Mouse (Mus musculus) regulatory T cell (primary cell): ENCODE data around the gene Acsl6.
"Not testable (repeated sequence)": the region's sequence is repeated elsewhere in the genome, so short reads cannot be mapped to it uniquely, and the experiment has no call there.

Source experiments
- in situ Hi-C: fragments of 300-600 bp; cut with MboI, MseI; formaldehyde crosslinking; loops from one replicate; pipeline ENCODE4 v1.15.1; 2025; ENCODE audit warnings: high pct_unique_total_duplicates

Acsl6 gene

DNA sequence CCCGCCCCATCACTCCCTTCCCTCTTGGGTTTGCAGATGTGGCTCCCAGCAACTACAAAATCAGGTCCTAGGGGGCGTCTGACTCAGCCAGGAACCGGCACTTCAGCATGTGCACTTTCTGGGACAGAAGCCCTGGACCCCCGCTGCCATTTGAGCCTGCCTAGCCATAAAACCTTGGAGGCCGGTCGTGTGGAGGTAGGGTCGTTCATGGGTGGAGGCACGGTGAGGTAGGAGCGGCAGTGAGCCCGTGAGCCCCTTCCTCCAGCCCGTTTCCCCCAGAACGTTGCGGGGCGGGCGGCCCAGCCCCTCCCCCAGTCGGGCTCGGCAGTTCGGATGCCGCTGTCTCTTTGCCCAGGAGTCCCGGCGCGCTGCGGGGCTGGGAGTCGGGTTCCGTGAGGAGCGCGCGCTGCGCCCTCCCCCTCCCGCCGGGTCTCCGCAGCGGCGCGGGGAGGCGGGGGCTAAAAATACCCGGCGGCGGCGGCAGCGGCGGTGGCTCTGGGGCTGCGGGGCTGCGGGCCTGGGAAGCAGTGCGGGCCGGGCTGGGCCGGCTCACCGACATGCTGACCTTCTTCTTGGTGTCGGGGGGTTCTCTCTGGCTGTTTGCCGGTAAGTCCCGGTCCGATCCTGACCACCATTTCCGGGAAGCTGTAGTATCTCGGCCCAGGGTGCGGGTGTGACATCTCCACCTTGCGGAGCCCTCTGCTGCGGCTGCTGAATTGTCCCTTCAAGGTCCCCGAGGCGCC, at the start of gene Acsl6:
Acsl6 (plus strand) TSS at position 71 of the 743 bp plus-strand sequence.
- in situ Hi-C loops: loop anchor here (10.0 kb wide), 1 partner anchor 171 kb away; no protein-coding TSS in a partner anchor

DNA sequence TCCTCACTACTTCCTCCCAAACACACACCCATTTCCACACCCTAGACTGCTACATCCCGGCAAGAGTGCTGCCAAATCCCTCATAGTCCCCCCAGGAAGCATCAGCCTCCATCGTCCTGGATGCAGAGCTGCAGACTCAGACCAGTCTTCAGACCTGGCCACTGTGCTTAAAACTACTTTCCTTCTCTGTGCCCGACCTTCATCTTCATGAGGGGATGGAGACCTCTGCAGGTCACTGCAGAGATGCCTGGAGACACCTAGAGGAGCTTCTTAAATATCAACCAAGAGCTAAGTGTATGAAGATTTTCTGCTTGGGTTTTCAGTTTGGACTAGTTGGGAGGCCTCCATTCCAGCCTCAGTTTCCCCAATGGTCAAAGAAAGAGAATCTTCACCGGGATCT, 49.5 kb upstream of the Acsl6 start:
- in situ Hi-C loops: loop anchor here (5.0 kb wide), 2 partner anchors 107 to 252 kb away; no protein-coding TSS in a partner anchor

DNA sequence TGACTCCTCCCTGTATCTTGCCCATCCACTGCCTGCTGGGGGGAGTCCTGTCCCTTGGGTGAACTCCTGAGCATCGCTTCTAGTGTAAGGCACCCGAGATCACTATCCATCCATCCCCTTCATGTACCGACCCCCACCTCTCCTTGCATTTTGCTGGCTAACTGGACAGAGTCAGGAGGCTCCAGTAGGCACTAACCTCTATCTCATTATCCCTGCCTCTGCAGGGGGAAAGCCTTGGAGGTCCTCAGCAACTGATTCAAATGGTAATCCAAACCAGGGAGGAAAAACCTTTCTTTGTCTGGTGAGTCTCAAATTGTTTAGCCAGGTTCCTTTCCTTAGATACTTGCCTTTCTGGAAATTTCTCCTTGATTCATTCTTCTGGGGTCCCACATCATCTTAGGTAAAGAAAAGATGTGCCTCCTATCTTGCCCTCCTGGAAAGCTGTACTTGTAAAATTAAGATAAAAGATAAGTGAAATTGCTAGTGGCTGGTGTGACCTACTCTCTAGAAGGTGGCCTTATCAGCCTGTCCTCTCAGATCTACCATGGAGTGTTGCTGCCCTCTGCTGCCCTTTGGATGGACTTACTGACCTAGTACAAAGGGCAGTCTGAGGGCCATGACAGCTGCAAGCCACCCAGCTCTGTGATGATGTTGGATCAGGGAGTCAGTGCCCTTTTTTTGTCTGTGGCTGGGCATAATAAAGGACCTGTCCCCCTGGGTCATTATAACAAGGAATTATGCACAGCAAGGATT, 46.8 kb upstream of the Acsl6 start:
- in situ Hi-C loops: loop anchor here (5.0 kb wide), 1 partner anchor 139 kb away; no protein-coding TSS in a partner anchor

GRCm38 (mm10) chr11:54263405-54264031, 40.1 kb upstream of the Acsl6 start:
- in situ Hi-C loops: no loop called here

- in situ Hi-C loops: no loop called here
Observed at GRCm38 (mm10) chr11:54264542-54264941, 39.1 kb upstream of the Acsl6 start.

- in situ Hi-C loops: no loop called here
Observed at GRCm38 (mm10) chr11:54267177-54267576, 36.4 kb upstream of the Acsl6 start, which contains the start of gene Il3. Gene Il3, minus strand, starts transcription at chr11:54267277.

- in situ Hi-C loops: no loop called here
Observed at GRCm38 (mm10) chr11:54269191-54269896, 34.3 kb upstream of the Acsl6 start.

DNA sequence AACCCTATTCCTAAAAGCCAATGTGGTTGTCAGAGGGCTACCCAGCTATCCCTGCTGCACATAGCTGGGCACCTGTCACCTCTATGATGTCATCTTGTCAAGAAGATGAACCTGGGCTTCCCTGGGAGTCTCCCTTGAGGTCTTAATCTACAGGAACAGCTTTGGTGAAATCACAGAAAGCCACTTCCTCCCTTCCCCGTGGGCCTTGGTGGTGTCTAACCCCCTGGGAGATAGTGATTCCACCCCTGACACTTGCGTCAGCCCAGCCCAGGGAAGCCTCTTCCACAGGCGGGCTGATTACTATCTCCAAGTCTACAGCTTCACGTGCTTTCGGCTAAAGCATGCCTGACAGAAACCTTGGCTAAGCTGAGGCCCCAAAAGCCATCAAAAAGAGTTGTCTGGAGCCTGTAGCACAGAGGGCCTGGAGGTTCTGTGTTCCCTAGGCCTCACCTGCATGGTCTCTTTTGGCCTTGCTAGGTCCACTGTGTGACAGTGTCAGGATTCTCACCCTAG, 32.1 kb upstream of the Acsl6 start:
- in situ Hi-C loops: no loop called here

DNA sequence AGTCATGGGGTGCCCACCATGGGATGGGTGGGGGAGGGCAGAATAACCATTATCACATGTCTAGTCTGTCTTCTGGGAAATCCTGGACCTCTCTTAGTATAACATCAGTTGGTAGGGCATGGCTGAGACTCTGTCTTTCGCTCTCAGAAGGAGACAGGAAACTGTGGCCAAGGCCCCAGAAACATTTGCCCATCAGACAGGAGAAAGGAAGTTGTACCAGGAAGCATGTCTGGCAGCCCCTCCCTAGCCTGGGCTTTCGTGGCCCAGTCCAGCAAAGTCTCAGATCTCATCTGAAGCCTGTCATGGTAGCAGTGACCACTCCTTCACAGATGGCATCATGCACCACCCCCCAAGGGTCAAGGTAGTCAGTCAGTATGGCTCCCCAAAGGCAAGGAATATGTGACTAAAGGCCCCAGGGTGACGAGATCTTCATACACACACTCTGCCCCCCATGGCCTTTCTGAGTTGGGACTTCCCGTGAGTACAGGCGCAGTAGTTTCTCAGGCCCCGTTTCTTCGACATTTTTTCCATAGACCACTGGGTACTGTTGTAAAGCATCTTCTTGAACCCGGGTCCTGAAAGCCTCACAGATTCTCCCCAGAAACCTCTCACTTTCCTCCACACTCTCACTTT, 15.7 kb upstream of the Acsl6 start:
- in situ Hi-C loops: no loop called here

DNA sequence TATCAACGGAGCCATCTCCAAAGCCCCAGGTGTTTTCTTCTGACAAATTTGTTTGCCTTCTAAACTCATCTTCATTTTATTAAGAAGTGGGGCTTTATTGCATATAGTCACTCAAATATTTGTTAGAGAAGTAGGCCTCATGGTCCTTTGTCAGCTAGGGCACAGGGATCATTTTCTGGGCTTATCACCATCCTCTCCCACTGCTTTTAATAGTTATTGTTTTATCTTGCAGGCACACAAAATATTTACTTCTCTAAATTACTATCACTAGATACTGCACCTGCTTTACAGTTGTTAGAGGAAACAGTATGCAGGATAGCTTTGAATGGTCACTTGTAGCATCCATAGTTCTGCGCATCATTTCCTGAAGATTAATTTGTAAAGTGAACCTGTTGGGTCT, 11.4 kb upstream of the Acsl6 start:
- in situ Hi-C loops: no loop called here

DNA sequence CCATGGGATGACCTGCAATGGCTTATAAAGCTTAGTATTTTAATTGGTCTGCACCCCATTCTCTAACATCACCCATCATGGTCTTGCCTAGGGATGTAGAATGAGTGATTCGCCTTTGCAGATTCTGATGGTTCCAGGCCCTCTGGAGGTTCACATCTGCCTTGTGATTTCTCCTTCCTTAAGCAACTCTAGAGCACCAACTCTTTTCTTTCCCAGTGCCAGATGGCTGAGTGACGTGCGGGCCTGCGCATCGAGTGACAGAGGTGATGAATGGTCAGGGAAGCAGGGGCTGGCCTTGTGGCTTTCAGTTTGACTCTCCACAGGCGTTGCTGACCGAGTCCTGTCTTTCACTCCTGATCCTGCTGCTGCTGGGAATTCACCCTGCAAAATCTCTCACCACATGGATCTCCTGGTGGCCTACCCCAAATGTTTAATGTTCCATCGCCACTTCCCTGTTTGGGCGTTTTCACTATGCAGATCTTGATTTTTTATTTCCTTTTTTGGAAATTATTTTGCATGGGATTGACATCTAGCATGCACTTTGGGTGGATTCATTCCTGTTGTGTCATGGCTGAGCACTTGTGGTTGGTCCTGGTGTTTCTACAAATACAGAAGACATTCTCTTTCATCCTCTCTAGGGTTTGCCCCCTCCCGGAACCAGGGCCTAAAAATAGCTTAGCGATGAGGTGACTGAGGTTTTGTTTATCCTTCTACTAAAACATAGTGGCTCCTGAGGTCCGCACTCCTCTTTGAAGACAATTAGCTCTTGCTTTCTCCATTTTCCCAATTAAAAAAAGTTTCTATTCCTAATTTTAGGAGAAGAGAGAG, 9.4 kb upstream of the Acsl6 start:
- in situ Hi-C loops: no loop called here

GRCm38 (mm10) chr11:54295971-54296370, 7.6 kb upstream of the Acsl6 start:
- in situ Hi-C loops: no loop called here

DNA sequence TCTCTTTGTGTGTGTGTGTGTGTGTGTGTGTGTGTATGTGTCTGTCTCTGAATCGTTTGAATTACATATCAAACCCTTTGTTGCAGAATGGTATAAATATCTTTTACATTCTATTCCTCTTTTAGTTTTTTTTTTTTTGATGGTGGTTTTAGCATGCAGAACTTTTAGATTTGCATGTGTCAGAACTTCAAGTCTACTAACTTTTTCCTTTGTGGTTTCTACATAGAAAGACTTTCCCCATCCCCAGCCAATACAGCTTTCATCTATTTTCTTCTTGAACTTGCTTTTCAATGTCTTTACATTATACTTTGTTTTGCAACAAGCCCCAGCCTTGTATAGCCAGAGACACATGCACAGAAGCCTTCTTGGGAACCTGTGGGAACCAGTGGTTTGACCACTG, 6.9 kb upstream of the Acsl6 start:
- in situ Hi-C loops: no loop called here

- in situ Hi-C loops: not testable (repeated sequence)
Observed at GRCm38 (mm10) chr11:54297471-54297870, 6.1 kb upstream of the Acsl6 start.

DNA sequence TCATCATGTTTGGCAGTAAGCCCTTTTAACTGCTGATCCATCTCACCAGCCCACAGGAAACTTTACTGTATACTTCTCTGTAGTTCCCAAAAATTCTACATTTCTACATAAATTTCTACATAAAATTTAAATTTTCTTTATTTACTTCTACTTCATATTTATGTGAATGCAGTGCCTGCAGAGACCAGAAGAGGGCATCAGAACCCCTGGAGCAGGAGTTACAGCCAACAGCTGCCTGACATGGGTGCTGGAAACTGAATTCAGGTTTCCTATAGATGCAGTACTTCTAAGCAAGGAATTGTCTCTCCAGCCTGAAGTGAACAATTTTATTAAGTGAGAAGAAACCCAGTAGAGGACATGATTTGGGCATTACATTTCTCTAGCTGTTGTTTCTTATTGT, 4.8 kb upstream of the Acsl6 start:
- in situ Hi-C loops: no loop called here

GRCm38 (mm10) chr11:54301994-54302393, 1.6 kb upstream of the Acsl6 start:
- in situ Hi-C loops: loop anchor here (10.0 kb wide), 1 partner anchor 173 kb away; no protein-coding TSS in a partner anchor

DNA sequence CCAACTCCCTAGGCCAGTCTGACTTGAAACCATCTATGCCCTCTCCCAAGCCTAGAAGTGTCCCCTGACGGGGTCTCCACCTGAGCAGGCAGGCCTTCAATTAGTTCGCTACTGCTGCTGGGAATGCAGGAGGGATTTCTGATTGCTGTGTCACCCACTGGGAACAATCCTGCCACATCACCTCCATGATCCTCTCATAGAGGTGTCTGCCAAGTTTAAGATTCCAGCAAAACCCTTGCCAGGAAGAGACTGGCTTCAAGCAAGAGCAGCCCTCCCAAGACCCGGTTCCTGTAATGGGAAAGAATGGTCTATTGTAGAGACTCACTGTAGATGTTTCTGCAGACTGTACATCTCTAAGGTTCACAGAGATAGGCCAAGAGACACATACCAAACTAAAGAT, 992 bp upstream of the Acsl6 start:
- in situ Hi-C loops: loop anchor here (10.0 kb wide), 1 partner anchor 172 kb away; no protein-coding TSS in a partner anchor

DNA sequence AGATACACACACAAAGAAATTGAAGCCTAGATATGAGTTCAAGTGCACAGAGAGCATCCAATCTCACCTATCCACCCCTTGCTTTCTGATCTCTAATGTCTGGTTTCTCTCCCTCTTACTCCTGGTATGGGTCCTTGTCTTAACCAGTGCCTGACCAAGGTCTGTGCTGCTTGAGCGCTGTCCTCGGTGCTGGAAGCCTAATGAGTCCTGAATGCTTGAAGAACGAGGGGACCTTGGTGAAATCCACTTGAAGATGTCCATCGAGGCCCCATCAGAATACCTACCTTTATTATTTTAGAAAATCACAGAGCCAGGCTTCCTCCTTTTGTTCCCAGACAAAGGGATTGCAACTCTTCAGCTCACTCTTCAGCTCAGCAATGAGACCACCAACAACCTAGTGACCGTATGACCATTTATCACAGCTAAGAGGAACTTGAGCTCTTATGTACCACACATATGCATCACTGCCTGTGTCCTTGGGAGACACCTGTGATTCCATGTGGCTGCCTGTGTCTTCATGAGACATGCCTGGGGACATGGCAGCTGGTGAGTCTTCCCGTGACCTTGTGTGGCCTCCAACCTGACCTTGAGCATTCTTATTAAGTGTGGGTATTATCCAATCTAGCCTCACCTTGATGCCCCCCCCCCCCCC, 396 bp upstream of the Acsl6 start:
- in situ Hi-C loops: loop anchor here (10.0 kb wide), 1 partner anchor 172 kb away; no protein-coding TSS in a partner anchor

GRCm38 (mm10) chr11:54304471-54304873, 874 bp downstream of the Acsl6 start:
- in situ Hi-C loops: loop anchor here (10.0 kb wide), 1 partner anchor 170 kb away; no protein-coding TSS in a partner anchor
